Mouse (Mus musculus) frontal cortex, postnatal 10 days (tissue): ENCODE data around the gene Crhr1.
A peak's percentile ranks its signal among the peaks of the same experiment; 100 is the strongest.

Source experiments
- DNase-seq, 2 experiments: peaks; one replicate each; pipeline ENCODE4 v3.0.0; 2022; ENCODE audit warnings: low spot score in 2 of 2, mixed read lengths in 1 of 2

Crhr1 gene

GRCm38 (mm10) chr11:104132580-104133441 is at the start of gene Crhr1:
Gene Crhr1, plus strand, starts transcription at chr11:104132855.
- peak in 1 of 2 experiments; percentile 50 for DNase-seq

- DNase-seq: no peak
Measured at GRCm38 (mm10) chr11:104083248-104083647, 49.4 kb upstream of the Crhr1 start.

GRCm38 (mm10) chr11:104083716-104084115 is 48.9 kb upstream of the Crhr1 start:
- no peak for DNase-seq

GRCm38 (mm10) chr11:104088519-104088918 is 44.1 kb upstream of the Crhr1 start:
- DNase-seq: no peak

- no peak for DNase-seq
Measured at GRCm38 (mm10) chr11:104090769-104091168, 41.9 kb upstream of the Crhr1 start.

- no peak for DNase-seq
Measured at GRCm38 (mm10) chr11:104095151-104095550, 37.5 kb upstream of the Crhr1 start.

GRCm38 (mm10) chr11:104096536-104096935 is 36.1 kb upstream of the Crhr1 start:
- no peak for DNase-seq

- DNase-seq: peak; percentile 38 to 62
Measured at GRCm38 (mm10) chr11:104099542-104099941, 33.1 kb upstream of the Crhr1 start.

GRCm38 (mm10) chr11:104102641-104103040 is 30.0 kb upstream of the Crhr1 start:
- DNase-seq: no peak

GRCm38 (mm10) chr11:104106329-104106728 is 26.3 kb upstream of the Crhr1 start:
- peak; percentile 64 to 76 for DNase-seq

- DNase-seq: no peak
Measured at GRCm38 (mm10) chr11:104106969-104107368, 25.7 kb upstream of the Crhr1 start.

GRCm38 (mm10) chr11:104110366-104110765 is 22.3 kb upstream of the Crhr1 start:
- no peak for DNase-seq

GRCm38 (mm10) chr11:104111851-104112250 is 20.8 kb upstream of the Crhr1 start:
- DNase-seq: no peak

- no peak for DNase-seq
Measured at GRCm38 (mm10) chr11:104113699-104114098, 19.0 kb upstream of the Crhr1 start.

- peak; percentile 41 to 63 for DNase-seq
Measured at GRCm38 (mm10) chr11:104114690-104115089, 18.0 kb upstream of the Crhr1 start.

GRCm38 (mm10) chr11:104118356-104118755 is 14.3 kb upstream of the Crhr1 start:
- DNase-seq: no peak

GRCm38 (mm10) chr11:104122966-104123365 is 9.7 kb upstream of the Crhr1 start:
- DNase-seq: no peak

- DNase-seq: no peak
Measured at GRCm38 (mm10) chr11:104123479-104123878, 9.2 kb upstream of the Crhr1 start.

- peak in 1 of 2 experiments; percentile 24 for DNase-seq
Measured at GRCm38 (mm10) chr11:104124582-104124981, 8.1 kb upstream of the Crhr1 start.

GRCm38 (mm10) chr11:104129466-104129865 is 3.2 kb upstream of the Crhr1 start:
- DNase-seq: no peak

GRCm38 (mm10) chr11:104130721-104131647 is 1.7 kb upstream of the Crhr1 start:
- DNase-seq: no peak

- peak in 1 of 2 experiments; percentile 53 for DNase-seq
Measured at GRCm38 (mm10) chr11:104131756-104132155, 899 bp upstream of the Crhr1 start.
